Mouse (Mus musculus): ENCODE data around the gene Ddx3y.

The Ddx3y gene

DNA sequence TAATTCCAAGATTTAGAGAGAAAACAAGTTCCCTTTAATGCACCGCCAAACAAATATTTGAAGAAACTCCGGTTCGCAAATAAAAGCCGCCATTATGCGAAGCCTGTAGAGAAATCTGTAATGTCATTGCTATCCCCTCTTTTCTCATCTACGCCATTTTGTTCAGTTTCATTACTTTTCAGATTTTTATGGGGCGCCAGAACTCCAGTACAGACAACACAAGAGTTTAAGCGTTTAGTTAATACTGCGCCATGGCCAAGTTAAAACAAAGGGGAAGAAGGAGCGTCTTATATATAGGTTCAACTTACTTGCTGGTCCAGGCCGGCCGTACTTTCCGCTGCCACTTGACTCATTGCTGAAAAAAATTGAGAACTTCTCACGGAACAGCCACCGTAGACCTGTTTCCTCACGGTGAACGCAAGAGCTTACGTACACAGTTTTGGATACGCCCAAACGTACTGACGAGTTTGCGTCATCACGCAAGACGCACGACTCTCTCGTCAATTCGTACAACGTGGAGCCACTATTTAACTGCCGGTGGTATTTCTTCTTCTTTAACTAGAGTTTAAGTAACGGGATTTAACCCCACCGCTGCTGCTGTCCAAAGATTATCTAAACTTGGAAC, at the start of gene Ddx3y:
Gene Ddx3y, minus strand, starts transcription at position 459 of the 625 bp plus-strand sequence.
- DNase-seq (ENCODE audit: low spot score) = peak; percentile 77

DNA sequence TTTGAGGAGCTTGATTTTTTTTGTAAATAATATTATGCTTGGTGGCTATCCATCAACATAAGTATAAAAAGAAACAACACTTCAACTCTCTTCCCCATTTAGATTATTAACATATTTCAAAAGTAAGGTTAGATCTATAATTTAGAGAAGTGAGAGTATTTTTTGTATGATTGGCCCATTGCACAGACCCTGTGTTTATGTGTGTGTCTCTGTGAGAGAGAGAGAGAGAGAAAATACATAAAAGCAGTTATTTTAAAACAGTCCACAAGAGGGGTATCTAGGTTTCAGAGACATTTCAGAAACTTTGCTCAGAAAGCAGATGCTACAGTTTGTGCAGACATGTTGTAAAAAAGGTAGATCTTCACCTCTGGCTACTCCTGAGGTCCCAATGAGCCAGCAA, 7.3 kb upstream of the Ddx3y start:
- no peak for DNase-seq (ENCODE audit: low spot score)

DNA sequence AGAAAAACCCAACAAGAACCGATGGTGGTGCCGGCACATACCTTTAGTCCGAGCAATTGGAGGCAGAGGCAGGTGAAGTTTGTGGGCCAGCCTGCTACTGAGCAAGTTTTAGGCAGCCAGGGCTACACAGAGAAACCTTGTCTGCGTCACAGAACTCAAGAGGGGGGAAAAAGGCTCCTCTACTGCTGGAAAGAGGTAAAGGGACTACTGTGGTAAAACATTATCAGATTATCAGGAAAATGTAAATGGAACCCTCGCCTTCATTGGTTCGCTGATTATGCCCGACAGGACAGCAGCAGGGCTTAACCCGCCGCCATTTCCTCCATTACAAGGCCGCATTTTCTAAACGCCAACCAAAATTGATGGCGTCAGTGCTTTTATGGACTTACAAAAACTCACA, 694 bp downstream of the Ddx3y start:
- DNase-seq (ENCODE audit: low spot score) = peak; percentile 11

DNA sequence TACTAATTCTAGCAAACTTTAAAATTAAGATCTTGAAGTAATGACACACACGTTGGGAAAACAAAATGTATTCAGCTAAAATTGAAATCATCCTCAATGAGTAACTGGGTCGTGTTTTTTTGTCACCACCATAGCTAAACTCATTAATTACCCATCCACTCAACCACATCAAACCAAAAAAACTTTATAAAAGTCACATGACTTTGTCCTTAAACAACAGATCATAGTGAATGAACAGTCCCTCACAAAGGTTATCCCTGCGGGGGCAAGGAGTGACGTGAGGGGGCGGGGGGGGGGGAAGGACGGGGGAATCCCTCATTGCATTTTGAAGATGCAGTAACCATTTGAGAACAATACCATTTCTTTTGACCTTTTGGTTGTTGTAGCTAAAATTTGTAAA, 40.3 kb downstream of the Ddx3y start:
- DNase-seq (ENCODE audit: low spot score) = no peak

DNA sequence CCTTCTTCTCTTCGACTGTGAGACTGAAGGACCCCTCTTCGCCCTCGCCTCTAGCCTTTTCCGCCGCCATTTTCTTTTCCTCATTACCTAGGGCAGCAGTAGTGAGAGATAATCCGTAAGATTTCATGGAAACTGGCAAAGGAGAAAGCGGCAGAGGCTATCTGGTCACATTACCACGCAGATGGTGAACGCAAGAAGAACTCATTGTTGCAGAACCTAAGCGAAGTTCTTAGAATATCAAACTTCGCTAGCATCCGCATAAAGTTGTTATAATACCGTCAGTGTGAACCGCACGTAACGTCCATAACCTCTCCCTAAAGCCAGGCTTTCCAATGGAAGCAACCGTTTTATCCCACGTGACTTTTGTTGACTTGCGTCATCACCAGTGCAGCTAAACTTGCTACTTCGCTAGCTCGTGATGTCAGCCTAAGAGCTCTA, 41.0 kb downstream of the Ddx3y start, which contains the start of gene Uty:
Gene Uty, minus strand, starts transcription at position 334 of the 438 bp plus-strand sequence.
- peak; percentile 76 for DNase-seq (ENCODE audit: low spot score)

DNA sequence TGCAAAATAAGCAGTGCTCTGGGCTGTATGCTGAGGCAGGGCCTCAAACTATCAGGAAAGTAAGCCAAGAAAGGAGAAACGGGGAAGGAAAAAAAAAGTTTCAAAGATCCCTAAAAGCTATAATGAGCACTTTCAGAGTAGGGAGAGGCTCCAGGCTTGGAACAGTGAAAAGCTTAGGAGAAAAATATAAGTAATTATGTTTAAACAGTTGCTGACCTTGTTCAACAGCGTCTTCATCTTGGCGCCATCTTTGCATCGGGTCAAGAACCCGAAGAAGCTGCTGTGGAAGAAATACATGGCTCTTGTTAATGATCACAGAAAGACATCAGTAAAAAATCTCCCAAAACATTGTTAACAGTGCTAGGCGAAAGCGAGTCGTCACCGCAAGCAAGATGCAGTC, 41.5 kb downstream of the Ddx3y start:
- DNase-seq (ENCODE audit: low spot score) = no peak

DNA sequence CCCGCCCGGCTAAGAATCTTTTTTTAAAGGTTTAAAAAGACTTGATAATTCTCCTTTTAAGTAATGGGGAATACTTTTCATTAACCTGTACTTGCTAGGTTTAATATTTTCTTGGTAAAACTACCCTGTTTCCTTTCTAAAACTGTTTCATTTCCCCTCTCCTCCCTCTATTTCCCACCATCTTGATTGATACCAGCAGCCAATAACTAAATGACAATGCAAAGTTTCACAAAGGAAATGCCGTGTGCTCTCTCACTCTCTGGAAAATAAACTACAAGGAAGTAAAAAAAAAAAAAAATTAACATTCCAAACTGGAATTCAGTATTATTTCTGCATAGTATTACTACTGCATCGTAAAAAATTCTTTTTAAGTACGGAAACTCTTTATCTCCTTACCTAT, 42.0 kb downstream of the Ddx3y start:
- no peak for DNase-seq (ENCODE audit: low spot score)

DNA sequence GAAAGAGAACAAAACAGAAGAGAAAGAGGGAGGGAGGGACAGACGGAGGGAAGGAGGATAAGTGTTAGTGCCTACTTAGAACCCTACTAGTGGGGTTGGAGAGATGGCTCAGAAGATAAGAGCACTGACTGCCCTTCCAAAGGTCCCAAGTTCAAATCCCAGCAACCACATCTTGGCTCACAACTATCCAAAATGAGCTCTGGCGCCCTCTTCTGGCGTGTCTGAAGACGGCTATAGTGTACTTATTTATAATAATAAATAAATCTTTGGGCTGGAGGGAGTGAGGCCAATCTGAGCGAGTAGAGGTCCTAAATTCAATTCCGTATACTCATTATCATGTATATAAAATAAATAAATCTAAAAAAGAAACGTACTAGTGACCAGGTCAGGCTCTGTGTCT, 66.4 kb downstream of the Ddx3y start:
- no peak for DNase-seq (ENCODE audit: low spot score)
